Mouse (Mus musculus) ES-Bruce4 (cell line): ENCODE data around the gene Lhfpl1. TPM values are rescaled to one million over a fixed set of nuclear protein-coding genes. Genes with fewer than 3 reads are reported as not detected.

ENCODE experiments used
- H3K27ac ChIP-seq: 2 replicates; pipeline ENCODE4 v1.5.1; 2012; ENCODE audit warnings: low read length, inconsistent platforms; ENCODE audit not compliant: insufficient read depth
- H3K27me3 ChIP-seq: 2 replicates; pipeline ENCODE4 v1.6.1; 2012; ENCODE audit warnings: mild to moderate bottlenecking, low read length, inconsistent platforms; ENCODE audit not compliant: control insufficient read depth, poor library complexity, insufficient read depth, severe bottlenecking
- H3K36me3 ChIP-seq: 2 replicates; pipeline ENCODE4 v1.6.1; 2012; ENCODE audit warnings: inconsistent platforms, mild to moderate bottlenecking, low read length, moderate library complexity; ENCODE audit not compliant: control insufficient read depth, poor library complexity, insufficient read depth, severe bottlenecking
- H3K4me1 ChIP-seq: one replicate; pipeline ENCODE4 v1.8.1; 2011; ENCODE audit warnings: low read length; ENCODE audit not compliant: control insufficient read depth, insufficient read depth
- H3K4me3 ChIP-seq: 2 replicates; pipeline ENCODE4 v1.5.1; 2011; ENCODE audit warnings: low read depth, mild to moderate bottlenecking, low read length
- H3K9ac ChIP-seq: 2 replicates; pipeline ENCODE4 v1.6.1; 2012; ENCODE audit warnings: low read depth, mild to moderate bottlenecking, inconsistent platforms; ENCODE audit not compliant: poor library complexity, severe bottlenecking
- H3K9me3 ChIP-seq: replicated peaks from 2 replicates; pipeline ENCODE4 v1.6.1; 2012; ENCODE audit warnings: mild to moderate bottlenecking, low read length, inconsistent platforms; ENCODE audit not compliant: control insufficient read depth, poor library complexity, insufficient read depth, severe bottlenecking
- CTCF ChIP-seq: IDR thresholded peaks from one replicate; pipeline ENCODE4 v1.8.1; 2011; ENCODE audit warnings: low read depth, low read length
- EP300 ChIP-seq: IDR thresholded peaks from 2 replicates; pipeline ENCODE4 v1.6.1; 2011; ENCODE audit warnings: low read depth, low read length; ENCODE audit not compliant: insufficient read depth
- POLR2A ChIP-seq: IDR thresholded peaks from one replicate; pipeline ENCODE4 v1.8.1; 2011; ENCODE audit warnings: low read length; ENCODE audit not compliant: insufficient read depth
- polyA plus RNA-seq: library from polyadenylated mRNA; stranded (reverse); fragments of >200 nt; gene quantifications from 2 replicates; pipeline ENCODE4 v1.2.4, GENCODE M21; 2011; ENCODE audit warnings: low read depth; ENCODE audit not compliant: missing spikeins, insufficient read depth, insufficient read length

Gene Lhfpl1
- not detected in 2 replicates for polyA plus RNA-seq

GRCm38 (mm10) chrX:145348377-145349203 is at the start of gene Lhfpl1:
Lhfpl1 (minus strand) TSS chrX:145349089.
- no peak within 1 kb of the TSS for H3K9ac ChIP-seq
- TF ChIP-seq CTCF: no peak
- TF ChIP-seq POLR2A: no peak
- TF ChIP-seq EP300: no peak
- no peaks in the 10 kb centered on the region for H3K36me3 ChIP-seq
- no peaks in the 10 kb centered on the region for H3K4me1 ChIP-seq
- H3K4me3 ChIP-seq: no peak within 1 kb of the TSS
- H3K27me3 ChIP-seq: no peaks in the 10 kb centered on the region
- H3K27ac ChIP-seq: no peak within 1 kb of the TSS
- no peaks in the 10 kb centered on the region for H3K9me3 ChIP-seq

- TF ChIP-seq CTCF (no peak), POLR2A (no peak), EP300 (no peak)
- Histone ChIP-seq H3K4me3 (no peak overlapping the region), H3K4me1 (no peaks in the 10 kb centered on the region), H3K9me3 (no peaks in the 10 kb centered on the region), H3K27me3 (no peaks in the 10 kb centered on the region), H3K9ac (no peak overlapping the region), H3K36me3 (no peaks in the 10 kb centered on the region), H3K27ac (no peak overlapping the region)
Observed at GRCm38 (mm10) chrX:145371839-145372238, 22.9 kb upstream of the Lhfpl1 start.

- Histone ChIP-seq H3K4me3 (no peak overlapping the region), H3K9ac (no peak overlapping the region), H3K4me1 (no peaks in the 10 kb centered on the region), H3K27me3 (no peaks in the 10 kb centered on the region), H3K36me3 (no peaks in the 10 kb centered on the region), H3K9me3 (no peaks in the 10 kb centered on the region), H3K27ac (no peak overlapping the region)
- TF ChIP-seq CTCF: no peak
- no peak for TF ChIP-seq EP300
Observed at GRCm38 (mm10) chrX:145362527-145362926, 13.6 kb upstream of the Lhfpl1 start.

GRCm38 (mm10) chrX:145342402-145342801 is 6.5 kb downstream of the Lhfpl1 start:
- TF ChIP-seq EP300 (no peak), CTCF (no peak), POLR2A (no peak)
- Histone ChIP-seq H3K27ac (no peak overlapping the region), H3K4me3 (no peak overlapping the region), H3K36me3 (no peaks in the 10 kb centered on the region), H3K4me1 (no peaks in the 10 kb centered on the region), H3K9ac (no peak overlapping the region), H3K9me3 (no peaks in the 10 kb centered on the region), H3K27me3 (no peaks in the 10 kb centered on the region)

- no peak overlapping the region for H3K4me3 ChIP-seq
- H3K9me3 ChIP-seq: no peaks in the 10 kb centered on the region
- H3K4me1 ChIP-seq: no peaks in the 10 kb centered on the region
- H3K27me3 ChIP-seq: no peaks in the 10 kb centered on the region
- TF ChIP-seq EP300: no peak
- no peak for TF ChIP-seq CTCF
- TF ChIP-seq POLR2A: no peak
- H3K9ac ChIP-seq: no peak overlapping the region
- H3K36me3 ChIP-seq: no peaks in the 10 kb centered on the region
- H3K27ac ChIP-seq: no peak overlapping the region
Observed at GRCm38 (mm10) chrX:145336141-145336540, 12.7 kb downstream of the Lhfpl1 start.

GRCm38 (mm10) chrX:145308555-145308954 is 40.3 kb downstream of the Lhfpl1 start:
- no peak overlapping the region for H3K27ac ChIP-seq
- H3K36me3 ChIP-seq: no peaks in the 10 kb centered on the region
- TF ChIP-seq CTCF (no peak), POLR2A (no peak), EP300 (no peak)
- H3K27me3 ChIP-seq: no peaks in the 10 kb centered on the region
- H3K9ac ChIP-seq: no peak overlapping the region
- H3K9me3 ChIP-seq: no peaks in the 10 kb centered on the region
- H3K4me1 ChIP-seq: no peaks in the 10 kb centered on the region
- H3K4me3 ChIP-seq: no peak overlapping the region
